Mouse (Mus musculus) lung, adult 2 months (tissue): ENCODE data around the gene Zfp13.

Source experiments
- CTCF ChIP-seq: fragments of 200-500 bp; IDR thresholded peaks from 2 replicates; pipeline ENCODE4 v1.5.1; 2011; ENCODE audit warnings: mild to moderate bottlenecking, low read length, control low read depth; ENCODE audit not compliant: insufficient read depth
- POLR2A ChIP-seq: fragments of 200-500 bp; IDR thresholded peaks from 2 replicates; pipeline ENCODE4 v1.6.1; 2011; ENCODE audit warnings: low read depth, mild to moderate bottlenecking, control low read depth, low read length, borderline replicate concordance; ENCODE audit errors: extremely low read depth

DNA sequence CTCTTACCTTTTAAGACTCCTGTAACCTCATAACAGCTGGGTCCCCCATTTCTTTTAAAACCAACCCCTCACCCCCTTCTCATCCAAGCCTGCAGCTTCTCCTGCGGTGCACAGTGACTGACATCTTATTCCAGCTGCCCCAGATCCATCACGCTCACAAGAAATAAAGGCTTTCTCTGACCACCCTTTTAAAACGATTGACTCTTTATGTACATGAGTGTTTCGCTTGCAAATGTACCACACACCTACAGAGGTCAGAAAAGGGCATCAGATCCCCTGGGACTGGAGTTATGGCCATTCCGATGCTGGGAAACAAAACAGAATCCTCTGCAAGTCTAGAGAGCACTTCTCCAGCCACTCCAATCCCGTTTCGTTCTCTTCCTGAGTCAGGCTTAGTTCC lies 28.5 kb upstream of the Zfp13 start:
- TF ChIP-seq POLR2A = no peak
- TF ChIP-seq CTCF = no peak
